Mouse (Mus musculus) stomach, adult 2 months (tissue): Measurements from ENCODE around the gene Stard10. TPM values are rescaled to one million over a fixed set of nuclear protein-coding genes. Genes with fewer than 3 reads are reported as not detected.

Source experiments
- polyA plus RNA-seq: library from polyadenylated mRNA; depleted of rRNA; stranded (reverse); fragments of >200 nt; gene quantifications from 2 replicates; pipeline ENCODE4 v1.2.3, GENCODE M21; 2012; rRNA removed

Stard10 gene
- polyA plus RNA-seq, result 256 and 348 TPM in 2 replicates

DNA sequence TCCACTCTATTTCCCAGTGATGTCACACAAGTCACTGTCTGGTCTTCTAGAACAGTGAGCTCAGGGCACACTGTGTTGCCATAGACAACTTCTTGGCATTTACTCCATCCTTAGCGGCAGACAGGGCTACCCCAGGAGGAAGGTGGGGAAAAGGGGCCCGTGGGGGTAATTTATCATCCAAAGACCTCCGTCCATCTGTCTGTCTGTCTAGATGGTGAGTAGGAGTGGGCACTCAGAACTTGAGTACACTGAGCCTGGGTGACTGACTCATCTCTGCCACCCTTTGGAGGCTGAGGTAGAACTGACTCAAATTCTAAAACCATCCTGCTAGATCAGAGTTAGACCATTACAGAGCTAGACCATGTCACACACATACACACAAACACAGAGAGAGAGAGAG lies at the start of gene Stard10:
Stard10 (plus strand) TSS at position 73 of the 400 bp plus-strand sequence.

DNA sequence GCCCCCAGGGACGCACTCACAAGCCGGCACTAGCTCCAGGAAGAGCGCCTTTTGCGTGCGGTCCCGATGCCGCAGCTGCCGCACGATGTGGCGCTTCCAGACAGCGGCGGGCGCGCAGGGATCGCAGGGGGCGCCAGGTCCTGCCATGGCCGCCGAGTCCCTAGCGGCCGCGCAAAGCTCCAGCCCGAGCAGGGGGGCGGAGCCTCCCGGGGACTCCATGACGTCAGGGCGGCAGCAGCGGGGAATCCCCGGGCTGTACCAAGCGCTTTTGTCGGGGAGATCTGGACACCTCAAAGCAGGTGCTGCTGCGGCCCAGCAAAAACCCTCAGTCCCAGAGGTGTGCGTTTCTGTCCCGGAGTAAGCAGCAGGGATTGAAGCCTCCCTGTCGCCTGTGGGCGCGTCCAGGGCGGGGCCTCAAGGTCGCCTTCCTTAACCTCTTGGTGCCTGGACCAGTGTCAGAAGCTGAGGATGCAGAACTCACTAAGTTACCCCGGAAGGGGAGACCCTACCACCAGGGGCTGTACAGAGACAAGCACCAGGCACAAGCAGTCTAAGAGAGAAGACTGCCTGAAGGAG lies 14.9 kb upstream of the Stard10 start, which contains the start of gene Atg16l2:
Atg16l2 (minus strand) TSS at position 371 of the 576 bp plus-strand sequence.

DNA sequence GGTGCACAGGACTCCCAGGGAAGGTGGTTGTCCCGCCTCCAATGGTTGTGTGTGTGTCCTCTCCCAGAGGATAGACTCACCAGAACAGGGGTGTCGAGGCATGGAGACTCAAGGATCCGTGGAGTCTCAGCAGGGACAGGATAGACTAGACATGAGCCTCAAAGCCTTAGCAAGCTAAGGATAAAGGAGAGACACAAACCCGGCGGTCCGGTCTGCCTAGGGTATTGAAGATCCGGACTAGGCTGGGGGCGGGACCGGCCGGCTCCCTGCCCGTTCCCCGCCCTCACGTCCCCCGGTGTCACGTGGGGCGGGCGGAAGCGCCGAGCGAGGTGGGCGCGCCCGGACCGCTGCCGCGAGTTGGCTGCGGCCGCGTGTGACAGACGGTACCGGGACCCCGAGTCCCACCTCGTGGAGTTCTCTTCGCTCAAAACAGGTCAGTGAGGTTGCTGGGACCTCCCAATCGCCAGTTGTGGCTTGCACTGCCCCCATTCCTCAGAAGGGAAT lies 30.9 kb downstream of the Stard10 start, which contains the start of gene Arap1:
Arap1 (plus strand) TSS at position 301 of the 504 bp plus-strand sequence.

Other genes starting within 250 kb of the Stard10 start
- gene Fchsd2, start 224.2 kb upstream of the Stard10 start, polyA plus RNA-seq, result 2.3 and 2.5 TPM in 2 replicates
- 6.7 and 7.8 TPM in 2 replicates for gene Atg16l2, start 14.8 kb upstream of the Stard10 start, polyA plus RNA-seq
- gene Arap1, start 31.0 kb downstream of the Stard10 start, polyA plus RNA-seq, result 42.0 and 42.3 TPM in 2 replicates
- gene Gm45837, start 93.8 kb downstream of the Stard10 start, polyA plus RNA-seq, result not detected in 2 replicates
- gene Pde2a, start 104.6 kb downstream of the Stard10 start, polyA plus RNA-seq, result 8.5 and 9.0 TPM in 2 replicates